Mouse (Mus musculus): Measurements from ENCODE around the gene Rhox4a. TPM values are rescaled to one million over a fixed set of nuclear protein-coding genes. Genes with fewer than 3 reads are reported as not detected.
"Not testable (repeated sequence)": the region's sequence is repeated elsewhere in the genome, so short reads cannot be mapped to it uniquely, and the experiment has no call there.

The Rhox4a gene
- polyA plus RNA-seq (2015; fragmentation: Nextera tagmentation; extraction: Ambion mirVana): not detected in 2 replicates

- H3K27me3 ChIP-seq (ENCODE audit: control insufficient read depth, insufficient read depth, low read length); H3K9ac ChIP-seq (ENCODE audit: low read length): not testable (repeated sequence)
Observed at GRCm38 (mm10) chrX:37265038-37265437, at the start of gene Rhox4a. Gene Rhox4a (plus strand): TSS chrX:37265338.

GRCm38 (mm10) chrX:37222158-37222557 is 43.0 kb upstream of the Rhox4a start, which contains the start of gene Rhox1:
Gene Rhox1 (minus strand): TSS chrX:37222258.
- H3K4me2 ChIP-seq (replicated peaks; ENCODE audit: low read depth); H3K4me1 ChIP-seq (replicated peaks; ENCODE audit: control insufficient read depth, insufficient read depth); H3K27ac ChIP-seq (replicated peaks); ATAC-seq (ENCODE audit: low FRiP score, low TSS enrichment); H3K36me3 ChIP-seq (ENCODE audit: control insufficient read depth, insufficient read depth, low read length); H3K27me3 ChIP-seq (ENCODE audit: control insufficient read depth, insufficient read depth, low read length); DNase-seq (ENCODE audit: low spot score); H3K9me3 ChIP-seq (ENCODE audit: control insufficient read depth, low read length); H3K4me3 ChIP-seq (ENCODE audit: low read depth, low read length); H3K9ac ChIP-seq (ENCODE audit: low read length): not testable (repeated sequence)
- 69% methylated on average over 1 of the region's 1 CpGs for WGBS

More at GRCm38 (mm10) chrX:37265038-37265437, at the start of gene Rhox4a:
- H3K4me3 ChIP-seq (ENCODE audit: low read depth, low read length); H3K9me3 ChIP-seq (ENCODE audit: control insufficient read depth, low read length); H3K4me2 ChIP-seq (replicated peaks; ENCODE audit: low read depth); DNase-seq (ENCODE audit: low spot score); ATAC-seq (ENCODE audit: low FRiP score, low TSS enrichment); H3K36me3 ChIP-seq (ENCODE audit: control insufficient read depth, insufficient read depth, low read length); H3K4me1 ChIP-seq (replicated peaks; ENCODE audit: control insufficient read depth, insufficient read depth); H3K27ac ChIP-seq (replicated peaks): not testable (repeated sequence)
- WGBS: 93% methylated on average over 10 of the region's 19 CpGs

- H3K27me3 ChIP-seq (ENCODE audit: control insufficient read depth, insufficient read depth, low read length); H3K27ac ChIP-seq (replicated peaks); H3K36me3 ChIP-seq (ENCODE audit: control insufficient read depth, insufficient read depth, low read length); H3K4me1 ChIP-seq (replicated peaks; ENCODE audit: control insufficient read depth, insufficient read depth); DNase-seq (ENCODE audit: low spot score); ATAC-seq (ENCODE audit: low FRiP score, low TSS enrichment); H3K4me2 ChIP-seq (replicated peaks; ENCODE audit: low read depth); H3K4me3 ChIP-seq (ENCODE audit: low read depth, low read length); H3K9me3 ChIP-seq (ENCODE audit: control insufficient read depth, low read length); H3K9ac ChIP-seq (ENCODE audit: low read length): not testable (repeated sequence)
- WGBS: no CpG with 5 or more reads among the region's 9 CpGs
Observed at GRCm38 (mm10) chrX:37244676-37245075, 20.5 kb upstream of the Rhox4a start, which contains the start of gene Rhox2a. Gene Rhox2a (plus strand): TSS chrX:37244976.

GRCm38 (mm10) chrX:37249619-37250018 is 15.5 kb upstream of the Rhox4a start, which contains the start of gene Rhox3a:
Gene Rhox3a (plus strand): TSS chrX:37249919.
- WGBS: 83% methylated on average over 1 of the region's 3 CpGs
- H3K9me3 ChIP-seq (ENCODE audit: control insufficient read depth, low read length); H3K27me3 ChIP-seq (ENCODE audit: control insufficient read depth, insufficient read depth, low read length); H3K4me2 ChIP-seq (replicated peaks; ENCODE audit: low read depth); DNase-seq (ENCODE audit: low spot score); H3K4me3 ChIP-seq (ENCODE audit: low read depth, low read length); H3K4me1 ChIP-seq (replicated peaks; ENCODE audit: control insufficient read depth, insufficient read depth); H3K36me3 ChIP-seq (ENCODE audit: control insufficient read depth, insufficient read depth, low read length); ATAC-seq (ENCODE audit: low FRiP score, low TSS enrichment); H3K27ac ChIP-seq (replicated peaks); H3K9ac ChIP-seq (ENCODE audit: low read length): not testable (repeated sequence)

Other genes starting within 250 kb of the Rhox4a start
- 0.16 and 0.21 TPM in 2 replicates for gene Sowahd, start 216.5 kb upstream of the Rhox4a start, polyA plus RNA-seq (2015; fragmentation: Nextera tagmentation; extraction: Ambion mirVana)
- 654 and 734 TPM in 2 replicates for gene Rpl39, start 179.9 kb upstream of the Rhox4a start, polyA plus RNA-seq (2015; fragmentation: Nextera tagmentation; extraction: Ambion mirVana)
- 9.1 and 9.2 TPM in 2 replicates for gene Upf3b, start 155.0 kb upstream of the Rhox4a start, polyA plus RNA-seq (2015; fragmentation: Nextera tagmentation; extraction: Ambion mirVana)
- 6.9 and 7.5 TPM in 2 replicates for gene Nkap, start 138.5 kb upstream of the Rhox4a start, polyA plus RNA-seq (2015; fragmentation: Nextera tagmentation; extraction: Ambion mirVana)
- 0.05 TPM in 1 of 2 replicates, not detected in the other for gene Akap14, start 96.5 kb upstream of the Rhox4a start, polyA plus RNA-seq (2015; fragmentation: Nextera tagmentation; extraction: Ambion mirVana)
- gene Ndufa1, start 74.2 kb upstream of the Rhox4a start, polyA plus RNA-seq (2015; fragmentation: Nextera tagmentation; extraction: Ambion mirVana): 567 and 585 TPM in 2 replicates
- 9.6 TPM in 2 replicates for gene Rnf113a1, start 74.1 kb upstream of the Rhox4a start, polyA plus RNA-seq (2015; fragmentation: Nextera tagmentation; extraction: Ambion mirVana)
- gene Gm9, start 54.3 kb upstream of the Rhox4a start, polyA plus RNA-seq (2015; fragmentation: Nextera tagmentation; extraction: Ambion mirVana): not detected in 2 replicates
- not detected in 2 replicates for gene Rhox1, start 43.1 kb upstream of the Rhox4a start, polyA plus RNA-seq (2015; fragmentation: Nextera tagmentation; extraction: Ambion mirVana)
- gene Rhox2a, start 20.4 kb upstream of the Rhox4a start, polyA plus RNA-seq (2015; fragmentation: Nextera tagmentation; extraction: Ambion mirVana): not detected in 2 replicates
- gene Rhox3a, start 15.4 kb upstream of the Rhox4a start, polyA plus RNA-seq (2015; fragmentation: Nextera tagmentation; extraction: Ambion mirVana): not detected in 2 replicates
- gene Rhox3a2, start 114.7 kb downstream of the Rhox4a start, polyA plus RNA-seq (2015; fragmentation: Nextera tagmentation; extraction: Ambion mirVana): not detected in 2 replicates
- not detected in 2 replicates for gene Rhox4a2, start 125.5 kb downstream of the Rhox4a start, polyA plus RNA-seq (2015; fragmentation: Nextera tagmentation; extraction: Ambion mirVana)
- not detected in 2 replicates for gene Rhox2b, start 146.7 kb downstream of the Rhox4a start, polyA plus RNA-seq (2015; fragmentation: Nextera tagmentation; extraction: Ambion mirVana)
- not detected in 2 replicates for gene Rhox4b, start 167.2 kb downstream of the Rhox4a start, polyA plus RNA-seq (2015; fragmentation: Nextera tagmentation; extraction: Ambion mirVana)
- not detected in 2 replicates for gene Rhox2c, start 188.3 kb downstream of the Rhox4a start, polyA plus RNA-seq (2015; fragmentation: Nextera tagmentation; extraction: Ambion mirVana)
- not detected in 2 replicates for gene Rhox3c, start 193.2 kb downstream of the Rhox4a start, polyA plus RNA-seq (2015; fragmentation: Nextera tagmentation; extraction: Ambion mirVana)
- gene Rhox4c, start 215.0 kb downstream of the Rhox4a start, polyA plus RNA-seq (2015; fragmentation: Nextera tagmentation; extraction: Ambion mirVana): not detected in 2 replicates
- gene Rhox2d, start 228.1 kb downstream of the Rhox4a start, polyA plus RNA-seq (2015; fragmentation: Nextera tagmentation; extraction: Ambion mirVana): not detected in 2 replicates
- gene Rhox4d, start 249.0 kb downstream of the Rhox4a start, polyA plus RNA-seq (2015; fragmentation: Nextera tagmentation; extraction: Ambion mirVana): not detected in 2 replicates

Data from stomach, postnatal 0 days (tissue).